Mouse (Mus musculus) thymus, adult 2 months (tissue): Measurements from ENCODE around the gene Hydin.

Source experiments
- CTCF ChIP-seq: fragments of 200-500 bp; IDR thresholded peaks from 2 replicates; pipeline ENCODE4 v1.5.1; 2012; ENCODE audit warnings: mild to moderate bottlenecking, control low read depth, low read length, moderate library complexity, borderline replicate concordance; ENCODE audit not compliant: control insufficient read depth, poor library complexity, insufficient read depth; ENCODE audit errors: extremely low read depth
- POLR2A ChIP-seq: fragments of 200-500 bp; IDR thresholded peaks from 2 replicates; pipeline ENCODE4 v1.6.1; 2012; ENCODE audit warnings: mild to moderate bottlenecking, low read length, control low read depth, moderate library complexity; ENCODE audit not compliant: control insufficient read depth, poor library complexity, insufficient read depth; ENCODE audit errors: extremely low read depth

DNA sequence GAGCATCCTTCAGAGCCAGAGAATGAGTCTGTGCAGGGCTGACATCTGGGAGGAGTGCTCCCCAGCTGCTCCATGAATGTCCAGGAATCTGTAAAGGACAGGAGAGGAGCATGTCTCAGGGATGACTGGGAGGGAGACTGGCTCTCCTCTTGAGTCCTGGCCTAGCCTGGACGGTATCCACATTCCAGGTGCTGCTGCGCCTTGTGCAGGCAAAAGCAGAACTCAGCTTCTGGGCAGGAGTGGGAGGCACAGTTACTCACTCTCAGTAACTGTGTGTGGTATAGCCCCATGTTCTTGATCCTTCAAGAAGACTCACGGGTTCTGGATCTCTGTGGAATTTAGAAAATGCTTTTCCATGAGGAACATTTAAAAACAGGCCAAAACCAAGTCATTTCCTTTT lies 363.3 kb downstream of the Hydin start:
- TF ChIP-seq CTCF (no peak), POLR2A (no peak)
